Mouse (Mus musculus) gastrocnemius, adult 2 months (tissue): ENCODE data around the gene Kif1a. TPM values are rescaled to one million over a fixed set of nuclear protein-coding genes. Genes with fewer than 3 reads are reported as not detected.

Experiments used
- DNase-seq: peaks from one replicate; pipeline ENCODE4 v3.0.0; 2022
- H3K27ac ChIP-seq: fragments of 200-600 bp; 2 replicates; pipeline ENCODE4 v1.8.1; 2022; ENCODE audit warnings: mild to moderate bottlenecking
- H3K4me3 ChIP-seq: fragments of 200-600 bp; 2 replicates; pipeline ENCODE4 v1.8.1; 2022; ENCODE audit warnings: mild to moderate bottlenecking, moderate library complexity
- CTCF ChIP-seq: fragments of 200-600 bp; IDR thresholded peaks from 2 replicates; pipeline ENCODE4 v1.8.1; 2022; ENCODE audit warnings: antibody characterized with exemption, mild to moderate bottlenecking, moderate library complexity
- intact Hi-C: fragments of 180-260 bp; cut with DNase I; formaldehyde crosslinking; loops from one replicate; pipeline ENCODE4 v1.15.1; 2025
- total RNA-seq, 2 experiments: library from RNA; stranded (reverse); gene quantifications; 2 replicates each; pipeline ENCODE4 v1.2.3; 2021

Gene Kif1a
- total RNA-seq, 2 experiments from 2014 or later = 1.3 to 1.4 TPM

- Histone ChIP-seq H3K4me3 (no peak overlapping the region), H3K27ac (no peak overlapping the region)
- no peak for DNase-seq
- intact Hi-C loops = no loop called here
- TF ChIP-seq CTCF = no peak
Measured at GRCm38 (mm10) chr1:93033989-93034388, 67.8 kb downstream of the Kif1a start.

- no peak overlapping the region for H3K27ac ChIP-seq
- H3K4me3 ChIP-seq = no peak overlapping the region
- intact Hi-C loops = no loop called here
- TF ChIP-seq CTCF = no peak
- DNase-seq = no peak
Measured at GRCm38 (mm10) chr1:93031199-93031598, 70.6 kb downstream of the Kif1a start.

GRCm38 (mm10) chr1:93030060-93030459 lies 71.7 kb downstream of the Kif1a start:
- no peak for TF ChIP-seq CTCF
- Histone ChIP-seq H3K4me3 (no peak overlapping the region), H3K27ac (no peak overlapping the region)
- DNase-seq = no peak
- intact Hi-C loops = no loop called here

- H3K27ac ChIP-seq = no peak overlapping the region
- no peak overlapping the region for H3K4me3 ChIP-seq
- DNase-seq = no peak
- TF ChIP-seq CTCF = no peak
- intact Hi-C loops = no loop called here
Measured at GRCm38 (mm10) chr1:93029387-93029786, 72.4 kb downstream of the Kif1a start.

- intact Hi-C loops = no loop called here
- no peak overlapping the region for H3K4me3 ChIP-seq
- DNase-seq = no peak
- no peak overlapping the region for H3K27ac ChIP-seq
- no peak for TF ChIP-seq CTCF
Measured at GRCm38 (mm10) chr1:93026600-93026999, 75.2 kb downstream of the Kif1a start.

GRCm38 (mm10) chr1:93020602-93021001 lies 81.1 kb downstream of the Kif1a start:
- intact Hi-C loops = no loop called here
- no peak overlapping the region for H3K4me3 ChIP-seq
- no peak for TF ChIP-seq CTCF
- H3K27ac ChIP-seq = no peak overlapping the region
- no peak for DNase-seq

- intact Hi-C loops = no loop called here
- TF ChIP-seq CTCF = no peak
Measured at GRCm38 (mm10) chr1:93018716-93019115, 83.0 kb downstream of the Kif1a start.

GRCm38 (mm10) chr1:93015136-93015535 lies 86.6 kb downstream of the Kif1a start:
- TF ChIP-seq CTCF = no peak
- intact Hi-C loops = loop anchor here (2.0 kb wide), 1 partner anchor 66 kb away; no protein-coding TSS in a partner anchor
- H3K27ac ChIP-seq = no peak overlapping the region
- no peak overlapping the region for H3K4me3 ChIP-seq
- no peak for DNase-seq

More at GRCm38 (mm10) chr1:93018716-93019115, 83.0 kb downstream of the Kif1a start:
- Histone ChIP-seq H3K4me3 (no peak overlapping the region), H3K27ac (no peak overlapping the region)
- no peak for DNase-seq

GRCm38 (mm10) chr1:93014460-93014859 lies 87.3 kb downstream of the Kif1a start:
- H3K4me3 ChIP-seq = no peak overlapping the region
- H3K27ac ChIP-seq = no peak overlapping the region
- DNase-seq = peak; percentile 75
- TF ChIP-seq CTCF = peak; percentile 92
- intact Hi-C loops = loop anchor here (2.0 kb wide), 1 partner anchor 66 kb away; no protein-coding TSS in a partner anchor

GRCm38 (mm10) chr1:93013367-93013766 lies 88.4 kb downstream of the Kif1a start:
- no peak for TF ChIP-seq CTCF
- no peak overlapping the region for H3K4me3 ChIP-seq
- DNase-seq = no peak
- intact Hi-C loops = no loop called here
- H3K27ac ChIP-seq = no peak overlapping the region

- TF ChIP-seq CTCF = no peak
- Histone ChIP-seq H3K27ac (no peak overlapping the region; the same call in 1 of the 2 replicates), H3K4me3 (no peak overlapping the region)
- no peak for DNase-seq
- intact Hi-C loops = no loop called here
Measured at GRCm38 (mm10) chr1:93012103-93012585, 89.6 kb downstream of the Kif1a start.

- peak; percentile 26 for DNase-seq
- no peak overlapping the region for H3K4me3 ChIP-seq
- intact Hi-C loops = loop anchor here (2.0 kb wide), 1 partner anchor 54 kb away; no protein-coding TSS in a partner anchor
- no peak overlapping the region for H3K27ac ChIP-seq
- peak; percentile 59 for TF ChIP-seq CTCF
Measured at GRCm38 (mm10) chr1:93010731-93011130, 91.0 kb downstream of the Kif1a start.

- Histone ChIP-seq H3K4me3 (no peak overlapping the region), H3K27ac (no peak overlapping the region)
- no peak for TF ChIP-seq CTCF
- intact Hi-C loops = no loop called here
- DNase-seq = peak; percentile 23
Measured at GRCm38 (mm10) chr1:93009196-93009595, 92.6 kb downstream of the Kif1a start.

- Histone ChIP-seq H3K27ac (no peak within 1 kb of the TSS), H3K4me3 (no peak within 1 kb of the TSS)
- no peak for TF ChIP-seq CTCF
- DNase-seq = no peak
- intact Hi-C loops = no loop called here
Measured at GRCm38 (mm10) chr1:93006061-93006460, 95.7 kb downstream of the Kif1a start, which contains the start of gene Aqp12. TSS of gene Aqp12 (plus strand) at chr1:93006334.

GRCm38 (mm10) chr1:92992880-92993279 lies 108.9 kb downstream of the Kif1a start:
- no peak for DNase-seq
- Histone ChIP-seq H3K4me3 (no peak overlapping the region), H3K27ac (no peak overlapping the region)
- TF ChIP-seq CTCF = no peak
- intact Hi-C loops = no loop called here
